In the genomic region with DNA sequence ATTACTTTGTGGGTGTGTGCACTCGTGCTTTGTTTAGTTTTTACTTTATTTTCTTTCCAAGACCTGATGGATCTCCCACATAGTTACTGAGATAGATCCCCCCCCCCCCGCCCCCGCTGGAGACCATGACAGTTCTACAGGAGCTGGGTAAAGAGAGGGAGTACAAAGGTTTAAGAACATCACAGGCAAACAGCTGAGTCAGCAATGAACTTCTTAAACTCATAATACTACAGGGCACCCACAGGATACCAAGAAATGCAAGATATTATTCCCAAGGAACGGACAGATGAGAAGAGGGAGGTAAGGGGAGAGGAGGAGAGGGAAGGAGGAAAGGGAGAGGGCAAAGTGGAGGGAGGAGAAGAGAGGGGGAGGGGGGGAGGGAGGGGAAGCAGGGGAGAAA, we compare ENCODE assay signal across 30 mouse cellular contexts. TPM values are rescaled to one million over a fixed set of nuclear protein-coding genes. Genes with fewer than 3 reads are reported as not detected.
"Had no signal": no experiment of that assay in that cellular context is flagged by ENCODE, and none has a peak within 500 bp of the region (broad histone marks: within the 10 kb centered on the region; RNA-seq: fewer than 3 reads in every experiment).

No protein-coding gene starts in this region.

- H3K36me3 ChIP-seq: heart, embryonic 10.5 days; heart, embryonic 12.5 days; heart, embryonic 13.5 days; heart, embryonic 15.5 days; hindbrain, embryonic 10.5 days; hindbrain, embryonic 12.5 days; hindbrain, embryonic 13.5 days; hindbrain, embryonic 15.5 days; intestine, embryonic 15.5 days; kidney, embryonic 15.5 days had no signal

- H3K4me1 ChIP-seq: hindbrain, embryonic 13.5 days; hindbrain, embryonic 15.5 days; intestine, embryonic 15.5 days had no signal

- H3K27me3 ChIP-seq: heart, embryonic 12.5 days; heart, embryonic 15.5 days; hindbrain, embryonic 15.5 days; intestine, embryonic 15.5 days had no signal

- H3K9me3 ChIP-seq: heart, embryonic 10.5 days; heart, embryonic 12.5 days; heart, embryonic 13.5 days; heart, embryonic 15.5 days; hindbrain, embryonic 10.5 days; hindbrain, embryonic 12.5 days; hindbrain, embryonic 13.5 days; hindbrain, embryonic 15.5 days; intestine, embryonic 15.5 days; kidney, embryonic 15.5 days had no signal

- H3K4me2 ChIP-seq: heart, embryonic 11.5 days; heart, embryonic 12.5 days; heart, embryonic 13.5 days; heart, embryonic 15.5 days; hindbrain, embryonic 12.5 days; hindbrain, embryonic 13.5 days; hindbrain, embryonic 14.5 days; hindbrain, embryonic 15.5 days; intestine, embryonic 15.5 days; kidney, embryonic 15.5 days had no signal

- DNase-seq: heart, postnatal 36 days; kidney, adult 11 months; kidney, adult 18-20 months; kidney, adult 2 months; kidney, adult 8-10 months; kidney, adult 9 months; kidney, postnatal 10 days; kidney, postnatal 14 days; kidney, postnatal 25 days; kidney, postnatal 36 days; kidney, postnatal 4 days; layer of hippocampus, adult 9-11 months; layer of hippocampus, postnatal 36 days had no signal

- H3K9ac ChIP-seq: heart, embryonic 12.5 days; heart, embryonic 13.5 days; heart, embryonic 15.5 days; hindbrain, embryonic 12.5 days; hindbrain, embryonic 13.5 days; hindbrain, embryonic 14.5 days; hindbrain, embryonic 15.5 days; intestine, embryonic 15.5 days; kidney, embryonic 15.5 days had no signal

- H3K4me3 ChIP-seq: heart, embryonic 10.5 days; heart, embryonic 12.5 days; heart, embryonic 13.5 days; heart, embryonic 15.5 days; hindbrain, embryonic 10.5 days; hindbrain, embryonic 12.5 days; hindbrain, embryonic 13.5 days; hindbrain, embryonic 15.5 days; intestine, embryonic 15.5 days; kidney, embryonic 15.5 days; layer of hippocampus, adult 2 months had no signal

- H3K27ac ChIP-seq: heart, embryonic 10.5 days; heart, embryonic 13.5 days; heart, embryonic 15.5 days; hindbrain, embryonic 10.5 days; hindbrain, embryonic 12.5 days; hindbrain, embryonic 13.5 days; hindbrain, embryonic 14.5 days; hindbrain, embryonic 15.5 days; hindbrain, postnatal 0 days; intestine, embryonic 15.5 days; kidney, embryonic 15.5 days; kidney, postnatal 0 days; layer of hippocampus, adult 2 months had no signal

RNA-seq across cellular contexts. Expression of a gene that starts 4.8 kb away (rescaled TPM):
- polyA plus RNA-seq: inflammation-experienced regulatory T-cells, adult 6 months had no signal

RNA-seq across cellular contexts. Expression of a gene that starts 7.7 kb away (rescaled TPM):
- total RNA-seq: hematopoietic stem cell, adult 5-6 weeks; hindbrain, postnatal 0 days had no signal
- polyA plus RNA-seq: hindbrain, embryonic 14.5 days; inflammation-experienced regulatory T-cells, adult 6 months had no signal
